Mouse (Mus musculus) liver, embryonic 14 days (tissue): ENCODE results near the gene Kif24. TPM values are rescaled to one million over a fixed set of nuclear protein-coding genes. Genes with fewer than 3 reads are reported as not detected.

Experiments
- polyA plus RNA-seq: library from polyadenylated mRNA; depleted of rRNA; stranded (reverse); fragments of >200 nt; gene quantifications from 2 replicates; pipeline ENCODE4 v1.2.3, GENCODE M21; 2012; rRNA removed

The Kif24 gene
- 3.6 and 4.6 TPM in 2 replicates for polyA plus RNA-seq

GRCm38 (mm10) chr4:41464345-41465286 lies at the start of gene Kif24, which contains the start of gene Nudt2:
TSS of gene Kif24 (minus strand) at chr4:41464887.
TSS of gene Nudt2 (plus strand) at chr4:41465151.

GRCm38 (mm10) chr4:41502986-41503412 lies 38.3 kb upstream of the Kif24 start, which contains the start of gene AI464131:
TSS of gene AI464131 (minus strand) at chr4:41503076.

DNA sequence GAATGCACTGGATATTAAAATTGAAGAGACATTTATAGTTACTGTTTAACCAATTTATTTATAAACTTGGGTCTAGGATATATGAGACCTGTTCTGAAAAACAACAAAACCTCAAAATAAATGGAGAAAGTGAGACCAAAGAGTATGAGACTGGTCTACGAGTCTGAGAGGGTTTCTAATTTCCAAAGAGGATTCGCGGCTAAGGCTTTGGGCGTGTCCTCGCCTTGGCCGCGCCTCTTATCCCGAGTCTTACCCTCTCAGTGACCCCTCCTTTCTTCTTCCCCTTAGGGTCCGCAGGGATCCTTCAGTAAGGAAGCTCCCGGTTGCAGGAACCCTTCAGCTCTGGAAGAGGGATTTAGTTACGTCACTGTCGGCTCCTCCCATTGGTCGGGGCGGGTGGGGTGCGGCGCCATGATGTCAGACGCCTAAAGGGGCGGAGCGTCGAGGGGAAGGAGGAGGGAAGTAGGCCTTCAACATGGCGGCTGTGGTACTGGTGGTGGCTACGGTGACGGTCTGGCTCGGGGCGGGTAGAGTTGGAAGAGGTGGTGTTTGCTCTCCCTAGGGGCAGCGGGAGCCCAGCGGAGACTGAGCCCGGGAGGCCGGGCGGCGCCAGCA lies 116.0 kb downstream of the Kif24 start, which contains the start of gene Ubap1:
Ubap1 (plus strand) TSS at position 413 of the 615 bp plus-strand sequence.

Other genes starting within 250 kb of the Kif24 start
- gene Ubap2, start 189.7 kb downstream of the Kif24 start, polyA plus RNA-seq: 13.7 and 19.4 TPM in 2 replicates
- gene Dcaf12, start 150.0 kb downstream of the Kif24 start, polyA plus RNA-seq: 27.9 and 35.3 TPM in 2 replicates
- gene Ubap1, start 115.9 kb downstream of the Kif24 start, polyA plus RNA-seq: 16.5 and 18.8 TPM in 2 replicates
- 14.3 and 14.6 TPM in 2 replicates for gene Nudt2, start 264 bp upstream of the Kif24 start, polyA plus RNA-seq
- gene AI464131, start 38.2 kb upstream of the Kif24 start, polyA plus RNA-seq: 0.50 and 0.59 TPM in 2 replicates
- gene 1110017D15Rik, start 52.4 kb upstream of the Kif24 start, polyA plus RNA-seq: not detected in 2 replicates
- gene Fam219a, start 104.7 kb upstream of the Kif24 start, polyA plus RNA-seq: 1.6 and 1.8 TPM in 2 replicates
- gene Dnaic1, start 104.9 kb upstream of the Kif24 start, polyA plus RNA-seq: 1.3 and 1.6 TPM in 2 replicates
- 1.1 and 1.3 TPM in 2 replicates for gene Enho, start 175.4 kb upstream of the Kif24 start, polyA plus RNA-seq
- gene Cntfr, start 232.2 kb upstream of the Kif24 start, polyA plus RNA-seq: 0.69 and 0.75 TPM in 2 replicates
- gene Il11ra1, start 235.1 kb upstream of the Kif24 start, polyA plus RNA-seq: 13.2 and 13.6 TPM in 2 replicates
- 22.3 and 26.0 TPM in 2 replicates for gene Rpp25l, start 248.6 kb upstream of the Kif24 start, polyA plus RNA-seq